In genomic region chr2:105796101-105796500, GRCm38 (mm10) we compare ENCODE assay signal across 17 mouse cellular contexts.
DNase-seq lines count a peak whose midpoint lies in the region; ATAC-seq lines count a peak whose summit lies in the region.
"Had no signal": no experiment of that assay in that cellular context is flagged by ENCODE, and none has a peak within 500 bp of the region (broad histone marks: within the 10 kb centered on the region; RNA-seq: fewer than 3 reads in every experiment).

No protein-coding gene starts in this region.

- no peaks in the 10 kb centered on the region for H3K27me3 ChIP-seq in kidney, embryonic 16.5 days (ENCODE audit: insufficient read depth, low read length)
- H3K27me3 ChIP-seq: embryonic facial prominence, embryonic 15.5 days; forebrain, embryonic 13.5 days; heart, embryonic 12.5 days; limb, embryonic 12.5 days had no signal

- no peak for ATAC-seq in kidney, embryonic 16.5 days (ENCODE audit: low FRiP score, low TSS enrichment)
- ATAC-seq: forebrain, embryonic 13.5 days had no signal

- no peak overlapping the region for H3K9ac ChIP-seq in kidney, embryonic 16.5 days (replicated peaks; ENCODE audit: low read length)
- H3K9ac ChIP-seq: embryonic facial prominence, embryonic 15.5 days; forebrain, embryonic 13.5 days; heart, embryonic 12.5 days; limb, embryonic 12.5 days; liver, embryonic 14.5 days had no signal

- DNase-seq in adrenal gland, postnatal 14 days = peak; percentile 8
- DNase-seq in adrenal gland, adult 8-10 months = no peak
- DNase-seq in lung, postnatal 14 days = peak; percentile 3
- DNase-seq in lung, postnatal 25 days (ENCODE audit: low spot score) = no peak
- peak; percentile 8 for DNase-seq in R1 (ENCODE audit: low read depth, low spot score)
- peak; percentile 20 for DNase-seq in mesoderm, embryonic 11.5 days (ENCODE audit: low read depth, low spot score)
- DNase-seq in T-cell, adult 2 months (ENCODE audit: low spot score) = no peak
- DNase-seq: B cell, adult 2 months; cerebellum, adult 9-11 months; kidney, adult 9 months; thymus, postnatal 25 days had no signal

- no peaks in the 10 kb centered on the region for H3K4me1 ChIP-seq in kidney, embryonic 16.5 days (ENCODE audit: insufficient read depth, low read length)
- H3K4me1 ChIP-seq: embryonic facial prominence, embryonic 15.5 days; heart, embryonic 12.5 days had no signal

- H3K27ac ChIP-seq in kidney, embryonic 16.5 days (ENCODE audit: low read length) = no peak overlapping the region
- H3K27ac ChIP-seq: embryonic facial prominence, embryonic 15.5 days; forebrain, embryonic 13.5 days; limb, embryonic 12.5 days; liver, embryonic 14.5 days had no signal

- H3K4me3 ChIP-seq in kidney, embryonic 16.5 days (ENCODE audit: low read length) = no peak overlapping the region
- H3K4me3 ChIP-seq: embryonic facial prominence, embryonic 15.5 days; forebrain, embryonic 13.5 days; heart, embryonic 12.5 days; limb, embryonic 12.5 days had no signal

- H3K4me2 ChIP-seq in kidney, embryonic 16.5 days (replicated peaks; ENCODE audit: low read depth, low read length) = no peak overlapping the region
- H3K4me2 ChIP-seq: embryonic facial prominence, embryonic 15.5 days; forebrain, embryonic 13.5 days; heart, embryonic 12.5 days; limb, embryonic 12.5 days had no signal

- no peaks in the 10 kb centered on the region for H3K9me3 ChIP-seq in kidney, embryonic 16.5 days (ENCODE audit: low read length)
- H3K9me3 ChIP-seq: embryonic facial prominence, embryonic 15.5 days; forebrain, embryonic 13.5 days; heart, embryonic 12.5 days; limb, embryonic 12.5 days had no signal

- H3K36me3 ChIP-seq in kidney, embryonic 16.5 days (ENCODE audit: insufficient read depth, low read length) = no peaks in the 10 kb centered on the region
- H3K36me3 ChIP-seq: embryonic facial prominence, embryonic 15.5 days; heart, embryonic 12.5 days; limb, embryonic 12.5 days had no signal

Comparison
In these comparisons a context has a peak if more than half of its experiments do, and no peak if none do; other contexts are left out.
1. DNase-seq: peak in adrenal gland, postnatal 14 days (single experiment), lung, postnatal 14 days (single experiment), R1 (single experiment) and mesoderm, embryonic 11.5 days (single experiment); none in adrenal gland, adult 8-10 months (single experiment), lung, postnatal 25 days (single experiment) and T-cell, adult 2 months (single experiment).